In the genomic region with DNA sequence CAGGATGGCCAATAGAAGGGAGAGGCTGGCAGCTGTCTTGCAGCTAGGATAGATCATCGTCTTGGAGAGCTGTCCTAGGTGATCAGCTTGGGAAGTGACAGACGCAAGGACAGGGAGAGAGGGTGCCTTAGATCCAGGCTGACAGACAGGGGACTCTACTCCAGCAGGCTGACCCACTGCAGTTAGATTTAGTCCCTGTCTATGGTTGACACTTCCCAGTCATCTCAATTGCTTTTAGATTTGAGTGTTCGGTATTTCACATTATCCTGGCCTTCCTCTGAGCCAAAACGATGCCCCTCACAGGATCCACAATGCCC, we compare ENCODE assay signal across 10 mouse cellular contexts. TPM values are rescaled to one million over a fixed set of nuclear protein-coding genes. Genes with fewer than 3 reads are reported as not detected.
DNase-seq lines count a peak whose midpoint lies in the region; ATAC-seq and TF ChIP-seq lines count a peak whose summit lies in the region.
"Had no signal": no experiment of that assay in that cellular context is flagged by ENCODE, and none has a peak within 500 bp of the region (broad histone marks: within the 10 kb centered on the region; RNA-seq: fewer than 3 reads in every experiment).

No protein-coding gene starts in this region.

- ATAC-seq in heart, embryonic 12.5 days (ENCODE audit: insufficient number of reproducible peaks, low FRiP score) = no peak
- no peak for ATAC-seq in embryonic facial prominence, embryonic 13.5 days (ENCODE audit: insufficient number of reproducible peaks, insufficient read depth, low FRiP score, low TSS enrichment, low read depth)
- no peak for ATAC-seq in hindbrain, postnatal 0 days
- ATAC-seq in midbrain, embryonic 13.5 days = peak; percentile 69; the same call in 1 of the 2 replicates
- no peak for ATAC-seq in activated CD4-positive, CD25-positive, alpha-beta regulatory T cell, adult 4 months

- no peaks in the 10 kb centered on the region for H3K36me3 ChIP-seq in heart, embryonic 12.5 days
- no peaks in the 10 kb centered on the region for H3K36me3 ChIP-seq in embryonic facial prominence, embryonic 13.5 days
- H3K36me3 ChIP-seq in hindbrain, postnatal 0 days (ENCODE audit: insufficient read depth, low read length) = no peaks in the 10 kb centered on the region
- no peaks in the 10 kb centered on the region for H3K36me3 ChIP-seq in midbrain, embryonic 13.5 days

- H3K4me2 ChIP-seq in heart, embryonic 12.5 days = peak overlapping the region; percentile 62; the same call in 1 of the 2 replicates
- H3K4me2 ChIP-seq in embryonic facial prominence, embryonic 13.5 days = peak overlapping the region; percentile 51
- H3K4me2 ChIP-seq in hindbrain, postnatal 0 days (ENCODE audit: low read depth, low read length) = peak overlapping the region; percentile 42
- 0 out of 2 replicates have a peak overlapping the region, but pooled peaks have one; percentile 43 for H3K4me2 ChIP-seq in midbrain, embryonic 13.5 days (replicated peaks)

- no peak for TF ChIP-seq CTCF in hindbrain, postnatal 0 days (IDR thresholded peaks at IDR 0.05; ENCODE audit: low read depth)

- no peaks in the 10 kb centered on the region for H3K9me3 ChIP-seq in heart, embryonic 12.5 days (replicated peaks)
- H3K9me3 ChIP-seq in embryonic facial prominence, embryonic 13.5 days = no peaks in the 10 kb centered on the region
- no peaks in the 10 kb centered on the region for H3K9me3 ChIP-seq in hindbrain, postnatal 0 days (ENCODE audit: low read length)
- no peaks in the 10 kb centered on the region for H3K9me3 ChIP-seq in midbrain, embryonic 13.5 days

- peaks cover 26% of the 10 kb centered on the region for H3K4me1 ChIP-seq in heart, embryonic 12.5 days (replicated peaks)
- peaks cover 22% of the 10 kb centered on the region for H3K4me1 ChIP-seq in embryonic facial prominence, embryonic 13.5 days
- no peaks in the 10 kb centered on the region for H3K4me1 ChIP-seq in hindbrain, postnatal 0 days (ENCODE audit: insufficient read depth, low read length)
- peaks cover 12% of the 10 kb centered on the region for H3K4me1 ChIP-seq in midbrain, embryonic 13.5 days (replicated peaks)

- DNase-seq in heart, postnatal 14 days = no peak
- no peak for DNase-seq in hindbrain, postnatal 0 days (ENCODE audit: low spot score)
- DNase-seq in layer of hippocampus, postnatal 25 days (ENCODE audit: extremely low spot score in 1 of 2, low spot score in 1 of 2) = no peak
- no peak for DNase-seq in embryo, embryonic 11 days

- H3K4me3 ChIP-seq in heart, embryonic 12.5 days = no peak overlapping the region; the same call in 1 of the 2 replicates
- peak overlapping the region; percentile 29; the same call in 1 of the 2 replicates for H3K4me3 ChIP-seq in embryonic facial prominence, embryonic 13.5 days
- H3K4me3 ChIP-seq in hindbrain, postnatal 0 days (ENCODE audit: low read length) = 0 out of 2 replicates have a peak overlapping the region, but pooled peaks have one; percentile 1
- H3K4me3 ChIP-seq in midbrain, embryonic 13.5 days (replicated peaks) = no peak overlapping the region

- 51% methylated on average over 4 of the region's 4 CpGs for WGBS in heart, embryonic 12.5 days
- 48% methylated on average over 4 of the region's 4 CpGs for WGBS in embryonic facial prominence, embryonic 13.5 days
- WGBS in hindbrain, postnatal 0 days = 53% methylated on average over 4 of the region's 4 CpGs
- WGBS in midbrain, embryonic 13.5 days = 55% methylated on average over 4 of the region's 4 CpGs

- no peak overlapping the region for H3K27ac ChIP-seq in heart, embryonic 12.5 days (ENCODE audit: poor library complexity, severe bottlenecking)
- no peak overlapping the region for H3K27ac ChIP-seq in embryonic facial prominence, embryonic 13.5 days
- H3K27ac ChIP-seq in hindbrain, postnatal 0 days = no peak overlapping the region
- H3K27ac ChIP-seq in midbrain, embryonic 13.5 days = no peak overlapping the region
- H3K27ac ChIP-seq: layer of hippocampus, adult 2 months had no signal

- intact Hi-C loops in heart, postnatal 14 days (cut with DNase I) = loop anchor here (5.0 to 10.0 kb wide), 2 partner anchors 267 to 705 kb away; no protein-coding TSS in a partner anchor

- H3K27me3 ChIP-seq in heart, embryonic 12.5 days (replicated peaks) = peaks cover 22% of the 10 kb centered on the region
- peaks cover 45% of the 10 kb centered on the region for H3K27me3 ChIP-seq in embryonic facial prominence, embryonic 13.5 days
- H3K27me3 ChIP-seq in hindbrain, postnatal 0 days (ENCODE audit: insufficient read depth, low read length) = peaks cover 4% of the 10 kb centered on the region; the same call in 1 of the 2 replicates
- peaks cover 26% of the 10 kb centered on the region for H3K27me3 ChIP-seq in midbrain, embryonic 13.5 days

- H3K9ac ChIP-seq in heart, embryonic 12.5 days = no peak overlapping the region
- H3K9ac ChIP-seq in embryonic facial prominence, embryonic 13.5 days = no peak overlapping the region
- no peak overlapping the region for H3K9ac ChIP-seq in hindbrain, postnatal 0 days (replicated peaks; ENCODE audit: low read length)
- H3K9ac ChIP-seq in midbrain, embryonic 13.5 days (replicated peaks) = no peak overlapping the region

RNA-seq across cellular contexts. Expression of a gene that starts 39.6 kb away (rescaled TPM):
- not detected in 2 replicates for polyA plus RNA-seq in heart, embryonic 12.5 days (2016; fragmentation: Nextera tagmentation; extraction: Ambion mirVana)
- total RNA-seq in heart, postnatal 14 days (2021) = not detected
- not detected in 2 replicates for polyA plus RNA-seq in embryonic facial prominence, embryonic 13.5 days (2015; fragmentation: Nextera tagmentation; extraction: Ambion mirVana)
- not detected in 2 replicates for total RNA-seq in hindbrain, postnatal 0 days (2014; rRNA removed)
- polyA plus RNA-seq in hindbrain, postnatal 0 days (2015; fragmentation: Nextera tagmentation; extraction: Ambion mirVana) = not detected in 2 replicates
- polyA plus RNA-seq in midbrain, embryonic 13.5 days (2015; fragmentation: Nextera tagmentation; extraction: Ambion mirVana) = not detected in 2 replicates
- not detected for total RNA-seq in layer of hippocampus, postnatal 25 days (2021)
- polyA plus RNA-seq in activated CD4-positive, CD25-positive, alpha-beta regulatory T cell, adult 4 months (2017; shearing (Covaris generic)) = not detected
- total RNA-seq: gastrocnemius, postnatal 14 days; layer of hippocampus, adult 2 months had no signal

RNA-seq across cellular contexts. Expression of a gene that starts 40.2 kb away (rescaled TPM):
- polyA plus RNA-seq in heart, embryonic 12.5 days (2016; fragmentation: Nextera tagmentation; extraction: Ambion mirVana) = 47.8 and 50.1 TPM in 2 replicates
- total RNA-seq in heart, postnatal 14 days (2021) = 10 to 100 TPM; 44.8 to 46.0 TPM
- 58.3 and 60.0 TPM in 2 replicates for polyA plus RNA-seq in embryonic facial prominence, embryonic 13.5 days (2015; fragmentation: Nextera tagmentation; extraction: Ambion mirVana)
- total RNA-seq in hindbrain, postnatal 0 days (2014; rRNA removed) = 41.4 and 49.1 TPM in 2 replicates
- 39.7 and 42.3 TPM in 2 replicates for polyA plus RNA-seq in hindbrain, postnatal 0 days (2015; fragmentation: Nextera tagmentation; extraction: Ambion mirVana)
- 45.0 and 45.5 TPM in 2 replicates for polyA plus RNA-seq in midbrain, embryonic 13.5 days (2015; fragmentation: Nextera tagmentation; extraction: Ambion mirVana)
- 10 to 100 TPM; 47.9 to 59.4 TPM for total RNA-seq in layer of hippocampus, postnatal 25 days (2021)
- 1 to 10 TPM; 6.3 to 8.5 TPM for polyA plus RNA-seq in activated CD4-positive, CD25-positive, alpha-beta regulatory T cell, adult 4 months (2017; shearing (Covaris generic))

RNA-seq across cellular contexts. Expression of a gene that starts 52.8 kb away (rescaled TPM):
- 65.6 and 69.9 TPM in 2 replicates for polyA plus RNA-seq in heart, embryonic 12.5 days (2016; fragmentation: Nextera tagmentation; extraction: Ambion mirVana)
- 10 to 100 TPM; 22.3 to 28.1 TPM for total RNA-seq in heart, postnatal 14 days (2021)
- 65.9 and 68.9 TPM in 2 replicates for polyA plus RNA-seq in embryonic facial prominence, embryonic 13.5 days (2015; fragmentation: Nextera tagmentation; extraction: Ambion mirVana)
- total RNA-seq in hindbrain, postnatal 0 days (2014; rRNA removed) = 4.4 and 8.1 TPM in 2 replicates
- polyA plus RNA-seq in hindbrain, postnatal 0 days (2015; fragmentation: Nextera tagmentation; extraction: Ambion mirVana) = 45.0 and 50.7 TPM in 2 replicates
- polyA plus RNA-seq in midbrain, embryonic 13.5 days (2015; fragmentation: Nextera tagmentation; extraction: Ambion mirVana) = 44.2 and 49.4 TPM in 2 replicates
- 10 to 100 TPM; 12.5 to 13.5 TPM for total RNA-seq in layer of hippocampus, postnatal 25 days (2021)
- 10 to 100 TPM; 11.1 to 26.4 TPM for polyA plus RNA-seq in activated CD4-positive, CD25-positive, alpha-beta regulatory T cell, adult 4 months (2017; shearing (Covaris generic))

Comparison
In these comparisons a context has a peak if more than half of its experiments do, and no peak if none do; other contexts are left out.
1. H3K4me3 ChIP-seq: peak in embryonic facial prominence, embryonic 13.5 days (single experiment) and hindbrain, postnatal 0 days (single experiment); none in heart, embryonic 12.5 days (single experiment) and midbrain, embryonic 13.5 days (single experiment).
2. Peak in every context shown above with its lines, with median percentiles within 50 percentile points of each other: H3K4me2 ChIP-seq.